Mouse (Mus musculus): ENCODE measurements around the gene Cyb5b.

DNA sequence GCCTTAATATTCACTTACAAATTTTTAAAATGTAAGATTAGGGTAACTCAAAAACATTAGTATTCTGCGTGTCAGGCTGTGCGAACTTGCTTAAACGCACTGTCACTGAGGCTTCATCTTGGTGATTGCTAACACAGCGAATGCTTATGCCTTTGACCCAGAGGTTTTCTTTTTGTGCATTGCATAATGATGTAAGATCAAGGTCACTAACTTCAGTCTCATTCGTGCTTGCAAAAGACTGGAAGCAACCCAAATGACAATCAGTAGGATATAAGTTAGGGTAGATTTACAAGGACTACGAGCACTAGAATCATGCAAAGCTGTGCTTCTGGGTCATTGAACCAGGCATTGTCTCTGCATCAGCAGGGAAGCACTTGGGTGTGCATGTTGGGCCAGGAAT, 12.8 kb upstream of the Cyb5b start:
- TF ChIP-seq EP300 (IDR thresholded peaks at IDR 0.05; ENCODE audit: low read depth) (no peak), CTCF (IDR thresholded peaks at IDR 0.05; ENCODE audit: low read depth) (no peak)

All from heart, postnatal 0 days (tissue).